Mouse (Mus musculus): ENCODE data around the gene Map1b. TPM values are rescaled to one million over a fixed set of nuclear protein-coding genes. Genes with fewer than 3 reads are reported as not detected.

Gene Map1b
- polyA plus RNA-seq, 1 experiment from 2014 or later: 0.09 TPM

GRCm38 (mm10) chr13:99439357-99439756, 77.0 kb downstream of the Map1b start:
- no peaks in the 10 kb centered on the region for H3K79me2 ChIP-seq (ENCODE audit: inconsistent target)
- H3K4me3 ChIP-seq (ENCODE audit: inconsistent target): no peak overlapping the region
- H3K36me3 ChIP-seq (ENCODE audit: inconsistent target): no peaks in the 10 kb centered on the region
- no peak overlapping the region for H3K27ac ChIP-seq
- WGBS (ENCODE audit: missing documents): 94% methylated on average over 5 of the region's 5 CpGs

GRCm38 (mm10) chr13:99437051-99437450, 79.3 kb downstream of the Map1b start:
- H3K27ac ChIP-seq: no peak overlapping the region
- H3K4me3 ChIP-seq (ENCODE audit: inconsistent target): no peak overlapping the region
- H3K36me3 ChIP-seq (ENCODE audit: inconsistent target): no peaks in the 10 kb centered on the region
- H3K79me2 ChIP-seq (ENCODE audit: inconsistent target): no peaks in the 10 kb centered on the region

GRCm38 (mm10) chr13:99434494-99434893, 81.8 kb downstream of the Map1b start:
- Histone ChIP-seq H3K36me3 (ENCODE audit: inconsistent target) (no peaks in the 10 kb centered on the region), H3K4me3 (ENCODE audit: inconsistent target) (no peak overlapping the region), H3K79me2 (ENCODE audit: inconsistent target) (no peaks in the 10 kb centered on the region), H3K27ac (no peak overlapping the region)
- WGBS (ENCODE audit: missing documents): 87% methylated on average over 7 of the region's 9 CpGs

GRCm38 (mm10) chr13:99433068-99434008, 83.0 kb downstream of the Map1b start:
- WGBS (ENCODE audit: missing documents): 75% methylated on average over 29 of the region's 29 CpGs

GRCm38 (mm10) chr13:99423581-99423980, 92.8 kb downstream of the Map1b start:
- Histone ChIP-seq H3K36me3 (ENCODE audit: inconsistent target) (no peaks in the 10 kb centered on the region), H3K4me3 (ENCODE audit: inconsistent target) (no peak overlapping the region), H3K79me2 (ENCODE audit: inconsistent target) (no peaks in the 10 kb centered on the region), H3K27ac (no peak overlapping the region)
- 78% methylated on average over 13 of the region's 13 CpGs for WGBS (ENCODE audit: missing documents)

More at GRCm38 (mm10) chr13:99433068-99434008, 83.0 kb downstream of the Map1b start:
- no peaks in the 10 kb centered on the region for H3K79me2 ChIP-seq (ENCODE audit: inconsistent target)
- H3K27ac ChIP-seq: no peak overlapping the region
- no peaks in the 10 kb centered on the region for H3K36me3 ChIP-seq (ENCODE audit: inconsistent target)
- H3K4me3 ChIP-seq (ENCODE audit: inconsistent target): no peak overlapping the region

- H3K4me3 ChIP-seq (ENCODE audit: inconsistent target): no peak overlapping the region
- H3K79me2 ChIP-seq (ENCODE audit: inconsistent target): no peaks in the 10 kb centered on the region
- no peak overlapping the region for H3K27ac ChIP-seq
- 95% methylated on average over 9 of the region's 9 CpGs for WGBS (ENCODE audit: missing documents)
- H3K36me3 ChIP-seq (ENCODE audit: inconsistent target): peaks cover 15% of the 10 kb centered on the region; the same call in 1 of the 2 replicates
Measured at GRCm38 (mm10) chr13:99416601-99417000, 99.7 kb downstream of the Map1b start.

GRCm38 (mm10) chr13:99414352-99414742, 102.0 kb downstream of the Map1b start:
- no peak overlapping the region for H3K4me3 ChIP-seq (ENCODE audit: inconsistent target)
- 94% methylated on average over 10 of the region's 10 CpGs for WGBS (ENCODE audit: missing documents)
- no peak overlapping the region for H3K27ac ChIP-seq
- no peaks in the 10 kb centered on the region for H3K79me2 ChIP-seq (ENCODE audit: inconsistent target)
- H3K36me3 ChIP-seq (ENCODE audit: inconsistent target): peaks cover 15% of the 10 kb centered on the region; the same call in 1 of the 2 replicates

- Histone ChIP-seq H3K27ac (no peak overlapping the region), H3K79me2 (ENCODE audit: inconsistent target) (no peaks in the 10 kb centered on the region), H3K4me3 (ENCODE audit: inconsistent target) (no peak overlapping the region), H3K36me3 (ENCODE audit: inconsistent target) (peaks cover 15% of the 10 kb centered on the region; the same call in 1 of the 2 replicates)
- WGBS (ENCODE audit: missing documents): 94% methylated on average over 13 of the region's 13 CpGs
Measured at GRCm38 (mm10) chr13:99413481-99414351, 102.6 kb downstream of the Map1b start.

- H3K27ac ChIP-seq: peak overlapping the region; percentile 25
- no peak overlapping the region for H3K4me3 ChIP-seq (ENCODE audit: inconsistent target)
- 58% methylated on average over 11 of the region's 11 CpGs for WGBS (ENCODE audit: missing documents)
- no peaks in the 10 kb centered on the region for H3K79me2 ChIP-seq (ENCODE audit: inconsistent target)
- peaks cover 15% of the 10 kb centered on the region; the same call in 1 of the 2 replicates for H3K36me3 ChIP-seq (ENCODE audit: inconsistent target)
Measured at GRCm38 (mm10) chr13:99412477-99413080, 103.8 kb downstream of the Map1b start.

- WGBS (ENCODE audit: missing documents): 97% methylated on average over 3 of the region's 3 CpGs
- no peak overlapping the region for H3K27ac ChIP-seq
- peaks cover 15% of the 10 kb centered on the region; the same call in 1 of the 2 replicates for H3K36me3 ChIP-seq (ENCODE audit: inconsistent target)
- H3K79me2 ChIP-seq (ENCODE audit: inconsistent target): no peaks in the 10 kb centered on the region
- no peak overlapping the region for H3K4me3 ChIP-seq (ENCODE audit: inconsistent target)
Measured at GRCm38 (mm10) chr13:99411761-99412160, 104.6 kb downstream of the Map1b start.

GRCm38 (mm10) chr13:99410611-99411515, 105.5 kb downstream of the Map1b start:
- 55% methylated on average over 14 of the region's 14 CpGs for WGBS (ENCODE audit: missing documents)
- no peaks in the 10 kb centered on the region for H3K79me2 ChIP-seq (ENCODE audit: inconsistent target)
- H3K27ac ChIP-seq: no peak overlapping the region
- no peak overlapping the region for H3K4me3 ChIP-seq (ENCODE audit: inconsistent target)
- H3K36me3 ChIP-seq (ENCODE audit: inconsistent target): peaks cover 15% of the 10 kb centered on the region; the same call in 1 of the 2 replicates

GRCm38 (mm10) chr13:99409216-99409615, 107.1 kb downstream of the Map1b start:
- no peak overlapping the region for H3K27ac ChIP-seq
- H3K79me2 ChIP-seq (ENCODE audit: inconsistent target): no peaks in the 10 kb centered on the region
- no peak overlapping the region for H3K4me3 ChIP-seq (ENCODE audit: inconsistent target)
- peaks cover 11% of the 10 kb centered on the region; the same call in 1 of the 2 replicates for H3K36me3 ChIP-seq (ENCODE audit: inconsistent target)
- WGBS (ENCODE audit: missing documents): 93% methylated on average over 2 of the region's 2 CpGs

GRCm38 (mm10) chr13:99399373-99399772, 117.0 kb downstream of the Map1b start:
- Histone ChIP-seq H3K79me2 (ENCODE audit: inconsistent target) (no peaks in the 10 kb centered on the region), H3K27ac (no peak overlapping the region), H3K4me3 (ENCODE audit: inconsistent target) (no peak overlapping the region), H3K36me3 (ENCODE audit: inconsistent target) (no peaks in the 10 kb centered on the region)
- 92% methylated on average over 4 of the region's 4 CpGs for WGBS (ENCODE audit: missing documents)
